Mouse (Mus musculus) hindbrain, embryonic 11.5 days (tissue): ENCODE results near the gene Dcun1d1. TPM values are rescaled to one million over a fixed set of nuclear protein-coding genes. Genes with fewer than 3 reads are reported as not detected.

Source experiments
- ATAC-seq: fragments of 200-750 bp; cut with Nextera tagmentation; 2 replicates; pipeline ENCODE4 v1.8.0; 2017; ENCODE audit warnings: mild to moderate bottlenecking, moderate TSS enrichment, moderate library complexity; ENCODE audit not compliant: low FRiP score
- DNase-seq: peaks from one replicate; pipeline ENCODE4 v3.0.0-alpha.2; 2015; ENCODE audit warnings: low spot score
- H3K27ac ChIP-seq: fragments of 300-500 bp; sonication (generic); 2 replicates; pipeline ENCODE4 v1.5.1; 2014; ENCODE audit warnings: mild to moderate bottlenecking, low read depth, low read length
- H3K27me3 ChIP-seq: fragments of 300-500 bp; sonication (generic); 2 replicates; pipeline ENCODE4 v1.6.1; 2014; ENCODE audit warnings: mild to moderate bottlenecking, low read length, moderate library complexity, mixed read lengths; ENCODE audit not compliant: control insufficient read depth, insufficient read depth
- H3K36me3 ChIP-seq: fragments of 300-500 bp; sonication (generic); 2 replicates; pipeline ENCODE4 v1.6.1; 2014; ENCODE audit warnings: mild to moderate bottlenecking, low read length, moderate library complexity, mixed read lengths; ENCODE audit not compliant: control insufficient read depth, insufficient read depth
- H3K4me1 ChIP-seq: fragments of 300-500 bp; sonication (generic); replicated peaks from 2 replicates; pipeline ENCODE4 v1.6.1; 2014; ENCODE audit warnings: low read length, mixed read lengths; ENCODE audit not compliant: control insufficient read depth, insufficient read depth
- H3K4me2 ChIP-seq: fragments of 300-500 bp; sonication (generic); replicated peaks from 2 replicates; pipeline ENCODE4 v1.6.1; 2014; ENCODE audit warnings: mild to moderate bottlenecking, low read depth, low read length
- H3K4me3 ChIP-seq: fragments of 300-500 bp; sonication (generic); 2 replicates; pipeline ENCODE4 v1.5.1; 2014; ENCODE audit warnings: low read depth, low read length
- H3K9ac ChIP-seq: fragments of 300-500 bp; sonication (generic); 2 replicates; pipeline ENCODE4 v1.6.1; 2014; ENCODE audit warnings: low read depth, low read length
- H3K9me3 ChIP-seq: fragments of 300-500 bp; sonication (generic); 2 replicates; pipeline ENCODE4 v1.6.1; 2016; ENCODE audit warnings: low read length; ENCODE audit not compliant: control insufficient read depth
- WGBS: fragments of 180-500 bp; shearing (Covaris S2); extraction: QIAGEN DNeasy Blood & Tissue Kit; methylation state at CpG from one replicate; pipeline ENCODE4 v1.1.7; 2014; 5-methylcytosine and 5-hydroxymethylcytosine counted together
- polyA plus RNA-seq: library from polyadenylated mRNA; unstranded; fragments of >200 nt; fragmentation: Nextera tagmentation; extraction: Ambion mirVana; gene quantifications from 2 replicates; pipeline ENCODE4 v1.2.1, GENCODE M21; 2014

Gene Dcun1d1
- polyA plus RNA-seq, 1 experiment from 2014 or later: 107 TPM

DNA sequence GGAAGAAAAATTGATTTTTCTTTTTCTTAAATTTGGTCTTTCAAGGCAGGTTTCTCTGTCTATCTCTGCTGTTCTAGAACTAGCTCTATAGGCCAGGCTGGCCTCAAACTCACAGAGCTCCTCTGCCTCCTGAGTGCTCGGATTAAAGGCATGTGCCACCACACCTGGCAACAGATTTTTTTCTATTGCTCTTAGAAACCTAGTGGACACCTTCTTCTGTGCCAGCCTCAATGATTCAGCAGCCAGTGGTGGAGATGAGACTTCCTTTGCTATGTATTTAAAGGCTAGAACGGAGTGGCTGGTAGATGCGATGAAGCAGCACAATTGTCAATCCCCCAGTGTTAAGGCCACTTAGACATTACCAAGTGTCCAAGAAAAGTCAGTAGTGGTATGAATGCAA is 13.2 kb downstream of the Dcun1d1 start:
- Histone ChIP-seq H3K9me3 (no peaks in the 10 kb centered on the region), H3K27ac (no peak overlapping the region), H3K4me2 (no peak overlapping the region), H3K27me3 (no peaks in the 10 kb centered on the region), H3K4me3 (no peak overlapping the region), H3K36me3 (no peaks in the 10 kb centered on the region), H3K4me1 (no peaks in the 10 kb centered on the region), H3K9ac (no peak overlapping the region)
- DNase-seq (no peak), ATAC-seq (no peak)
- WGBS: 83% methylated on average over 3 of the region's 3 CpGs

DNA sequence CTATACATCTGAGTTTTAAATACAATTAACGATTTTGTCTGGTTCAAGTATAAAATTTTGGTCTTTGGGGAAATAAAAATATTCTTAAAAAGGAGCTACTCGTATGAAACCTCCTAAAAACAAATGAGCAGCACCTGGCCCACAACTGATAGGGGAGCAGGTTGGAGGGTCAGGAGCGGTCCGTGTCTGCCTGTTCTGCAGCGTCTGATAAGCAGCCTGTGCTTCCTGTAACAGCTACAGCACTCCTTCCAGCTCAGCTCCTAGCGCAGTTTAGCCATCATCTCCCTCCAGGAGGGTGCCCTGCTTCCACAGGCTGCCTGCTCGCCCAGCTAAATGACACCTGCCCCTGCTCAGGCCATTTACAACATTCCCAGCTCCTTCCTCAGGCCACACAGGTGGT is 13.8 kb downstream of the Dcun1d1 start:
- H3K36me3 ChIP-seq: no peaks in the 10 kb centered on the region
- H3K9me3 ChIP-seq: no peaks in the 10 kb centered on the region
- no peak overlapping the region for H3K9ac ChIP-seq
- 69% methylated on average over 7 of the region's 7 CpGs for WGBS
- no peak overlapping the region for H3K4me2 ChIP-seq
- no peaks in the 10 kb centered on the region for H3K4me1 ChIP-seq
- H3K27me3 ChIP-seq: no peaks in the 10 kb centered on the region
- ATAC-seq (no peak), DNase-seq (no peak)
- no peak overlapping the region for H3K27ac ChIP-seq
- H3K4me3 ChIP-seq: no peak overlapping the region

DNA sequence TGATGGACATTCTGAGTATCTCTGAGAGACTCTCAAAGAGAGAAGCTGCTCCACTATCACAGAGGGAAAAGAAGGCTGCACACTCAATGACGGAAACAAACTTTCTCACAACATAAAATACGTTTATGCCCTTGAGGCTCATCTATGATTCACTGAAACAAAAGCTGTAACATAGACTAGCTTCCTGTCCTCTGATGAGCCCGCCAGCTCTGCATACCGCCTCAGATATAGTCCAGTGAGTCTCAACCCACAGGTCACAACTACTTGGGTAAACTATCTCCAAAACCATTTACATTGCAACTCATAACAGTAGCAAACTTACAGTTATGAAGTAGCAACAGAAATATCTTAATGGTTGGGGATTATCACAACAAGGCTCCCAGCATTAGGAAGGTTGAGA is 14.7 kb downstream of the Dcun1d1 start:
- H3K9ac ChIP-seq: no peak overlapping the region
- no peaks in the 10 kb centered on the region for H3K4me1 ChIP-seq
- no peaks in the 10 kb centered on the region for H3K27me3 ChIP-seq
- H3K9me3 ChIP-seq: no peaks in the 10 kb centered on the region
- no peak for ATAC-seq
- WGBS: 86% methylated on average over 4 of the region's 4 CpGs
- no peak overlapping the region for H3K4me2 ChIP-seq
- no peaks in the 10 kb centered on the region for H3K36me3 ChIP-seq
- no peak overlapping the region for H3K27ac ChIP-seq
- DNase-seq: no peak
- no peak overlapping the region for H3K4me3 ChIP-seq

DNA sequence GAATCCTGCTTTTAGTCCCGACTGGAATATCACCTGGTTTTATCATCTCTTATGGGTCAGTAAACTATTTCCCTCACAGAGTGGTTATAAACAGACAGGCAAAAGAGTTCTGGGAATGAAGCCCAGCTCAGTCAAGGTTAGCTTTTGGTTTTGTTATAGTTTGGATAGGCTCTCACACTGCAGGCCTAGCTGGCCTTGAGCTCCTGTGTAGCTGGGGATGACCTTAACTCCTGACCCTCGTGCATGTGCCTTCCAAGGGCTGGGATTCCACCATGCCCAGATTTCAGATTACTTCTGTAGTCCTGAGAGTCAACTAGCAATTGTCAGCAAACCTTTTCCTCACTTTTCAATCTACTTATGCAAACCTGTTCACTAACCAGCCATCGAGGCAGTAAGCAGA is 19.0 kb downstream of the Dcun1d1 start:
- 85% methylated on average over 3 of the region's 3 CpGs for WGBS
- Histone ChIP-seq H3K36me3 (0 out of 2 replicates have a peak, but pooled peaks cover 2% of the 10 kb centered on the region), H3K9ac (no peak overlapping the region)

DNA sequence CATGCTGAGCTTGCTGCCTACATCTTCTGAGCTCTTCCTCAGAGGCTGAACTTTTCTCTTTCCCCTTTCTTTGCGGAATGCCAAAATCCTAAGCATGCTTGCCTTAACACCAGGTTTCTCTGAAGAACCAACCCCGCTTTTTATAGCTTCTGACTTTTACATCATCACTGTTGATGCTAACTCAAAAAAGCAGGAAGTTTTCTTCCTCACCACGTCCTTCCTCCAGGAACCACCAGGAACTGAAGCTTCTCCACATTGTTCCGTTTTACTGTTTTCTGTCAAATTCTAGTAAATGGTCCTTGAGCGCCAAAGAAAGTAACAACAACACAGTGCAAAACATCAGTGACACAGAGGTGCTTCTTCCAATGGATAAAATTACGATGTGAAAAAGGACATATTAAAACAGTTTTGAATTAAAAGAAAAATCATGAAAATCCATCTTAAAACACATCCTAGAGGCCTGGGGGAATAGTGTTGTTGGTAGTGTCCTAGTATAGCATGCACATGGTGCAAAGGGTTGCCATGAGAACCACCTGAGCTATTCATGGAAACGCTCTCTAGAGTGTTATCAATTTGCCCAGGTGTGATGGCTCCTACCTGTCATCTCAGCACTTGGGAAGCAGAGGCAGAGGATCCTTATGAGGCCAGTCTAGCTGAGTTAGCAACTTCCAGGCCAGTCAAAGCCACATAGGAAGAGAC is 28.1 kb downstream of the Dcun1d1 start:
- Histone ChIP-seq H3K9me3 (no peaks in the 10 kb centered on the region), H3K36me3 (no peaks in the 10 kb centered on the region), H3K4me1 (no peaks in the 10 kb centered on the region), H3K4me3 (no peak overlapping the region), H3K27me3 (no peaks in the 10 kb centered on the region), H3K9ac (no peak overlapping the region), H3K27ac (no peak overlapping the region), H3K4me2 (no peak overlapping the region)
- no peak for DNase-seq
- 92% methylated on average over 7 of the region's 7 CpGs for whole genome bisulfite sequencing
- ATAC-seq: no peak

More for the DNA sequence above, 19.0 kb downstream of the Dcun1d1 start:
- DNase-seq (no peak), ATAC-seq (no peak)
- no peaks in the 10 kb centered on the region for H3K4me1 ChIP-seq
- H3K27ac ChIP-seq: no peak overlapping the region
- no peaks in the 10 kb centered on the region for H3K27me3 ChIP-seq
- H3K4me2 ChIP-seq: no peak overlapping the region
- no peak overlapping the region for H3K4me3 ChIP-seq
- no peaks in the 10 kb centered on the region for H3K9me3 ChIP-seq

DNA sequence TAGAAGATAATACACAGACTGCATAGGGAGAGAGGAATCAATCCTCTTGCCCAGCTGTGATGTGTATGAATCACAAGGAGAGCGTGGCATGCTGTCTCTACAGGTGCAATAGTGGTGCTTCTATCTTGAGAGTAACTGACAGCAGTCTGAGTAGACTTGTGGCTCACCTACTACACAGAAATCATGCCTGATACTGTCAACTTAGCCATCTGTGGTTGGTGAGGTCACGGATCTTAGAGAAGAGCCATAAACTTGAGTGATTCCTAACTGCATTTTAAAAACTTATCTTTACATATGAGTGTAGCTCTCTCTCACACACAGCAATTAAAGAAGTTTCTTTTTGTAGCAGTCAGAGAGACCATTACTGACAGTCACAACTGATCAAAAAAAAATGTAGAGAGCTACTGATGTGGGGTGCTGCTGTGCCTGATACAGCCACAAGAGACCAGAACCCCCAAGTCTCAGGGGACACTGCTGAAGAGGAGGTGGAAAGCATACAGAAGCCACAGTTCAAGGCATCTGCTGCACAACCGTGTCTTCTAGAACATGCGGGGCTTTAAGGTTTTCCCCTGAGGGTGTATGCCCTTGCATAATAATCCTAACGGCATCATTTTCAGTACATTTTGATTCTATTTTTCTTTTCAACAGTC is 36.6 kb downstream of the Dcun1d1 start:
- no peak overlapping the region for H3K27ac ChIP-seq
- H3K9ac ChIP-seq: no peak overlapping the region
- no peak overlapping the region for H3K4me3 ChIP-seq
- H3K4me1 ChIP-seq: no peaks in the 10 kb centered on the region
- H3K36me3 ChIP-seq: no peaks in the 10 kb centered on the region
- ATAC-seq: no peak
- no peaks in the 10 kb centered on the region for H3K9me3 ChIP-seq
- H3K4me2 ChIP-seq: no peak overlapping the region
- no peak for DNase-seq
- no peaks in the 10 kb centered on the region for H3K27me3 ChIP-seq
- WGBS: 91% methylated on average over 5 of the region's 5 CpGs

DNA sequence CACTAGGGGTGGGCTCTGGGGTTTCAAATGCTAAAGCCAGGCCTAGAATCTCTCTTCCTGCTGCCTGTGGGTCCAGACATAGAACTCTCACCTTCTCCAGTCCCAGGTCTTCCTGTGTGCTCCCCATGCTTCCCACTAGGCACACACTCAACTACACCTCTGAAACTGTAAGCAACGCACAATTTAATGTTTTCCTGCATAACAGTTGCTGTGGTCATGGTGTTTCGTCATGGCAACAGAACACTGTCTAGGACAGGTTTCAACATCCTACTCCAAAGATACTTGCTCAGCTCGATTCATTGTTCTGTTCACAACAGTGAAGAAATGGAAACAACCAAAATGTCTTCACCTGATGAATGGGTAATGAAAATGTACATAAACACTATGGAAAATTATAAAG is 38.1 kb downstream of the Dcun1d1 start:
- no peak for ATAC-seq
- WGBS: 95% methylated on average over 3 of the region's 3 CpGs
- Histone ChIP-seq H3K27ac (no peak overlapping the region), H3K9ac (no peak overlapping the region), H3K4me1 (no peaks in the 10 kb centered on the region), H3K9me3 (no peaks in the 10 kb centered on the region), H3K4me2 (no peak overlapping the region), H3K4me3 (no peak overlapping the region), H3K27me3 (no peaks in the 10 kb centered on the region), H3K36me3 (no peaks in the 10 kb centered on the region)
- no peak for DNase-seq

DNA sequence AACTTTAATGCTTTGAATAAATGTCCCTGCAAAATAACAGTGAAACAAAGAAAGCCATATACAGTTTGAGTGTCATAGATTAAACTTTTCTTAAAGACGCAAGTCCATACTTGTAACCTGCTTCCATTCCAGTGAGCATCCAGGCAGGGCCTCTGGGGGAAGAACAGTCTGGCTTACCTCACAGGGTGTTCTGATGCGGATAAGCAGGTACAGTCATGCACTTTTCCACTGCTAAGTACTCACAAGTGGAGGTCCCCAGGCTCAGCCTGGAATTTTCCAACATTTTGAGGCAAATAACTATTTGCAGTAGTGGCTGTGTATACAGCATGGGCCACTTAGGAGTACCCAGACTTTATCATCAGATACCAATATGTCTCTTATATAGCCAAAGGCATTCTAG is 39.3 kb downstream of the Dcun1d1 start:
- WGBS: 95% methylated on average over 2 of the region's 2 CpGs
- H3K27me3 ChIP-seq: no peaks in the 10 kb centered on the region
- H3K4me1 ChIP-seq: no peaks in the 10 kb centered on the region
- H3K9me3 ChIP-seq: no peaks in the 10 kb centered on the region
- no peaks in the 10 kb centered on the region for H3K36me3 ChIP-seq
- H3K9ac ChIP-seq: no peak overlapping the region
- H3K4me2 ChIP-seq: no peak overlapping the region
- H3K4me3 ChIP-seq: no peak overlapping the region
- H3K27ac ChIP-seq: no peak overlapping the region
- no peak for ATAC-seq
- no peak for DNase-seq

DNA sequence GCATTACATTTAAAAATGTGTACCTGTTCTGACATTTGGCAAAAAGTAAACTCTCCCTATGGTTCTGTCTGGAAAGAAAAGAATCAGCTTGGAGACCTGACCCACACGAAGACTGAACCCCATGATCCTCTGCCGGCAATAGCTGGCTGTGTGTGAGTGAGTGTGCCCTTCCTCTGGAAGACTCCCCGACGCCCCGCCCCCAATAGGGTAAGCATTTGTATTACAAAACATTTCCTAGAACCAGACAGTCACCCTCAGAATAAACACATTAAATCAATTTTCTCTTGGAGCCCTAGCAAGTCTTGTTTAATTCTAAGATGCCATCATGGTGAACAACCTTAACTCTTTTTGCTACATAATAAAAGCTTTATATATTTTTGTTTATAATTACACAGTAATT is 44.1 kb downstream of the Dcun1d1 start:
- no peak overlapping the region for H3K4me3 ChIP-seq
- H3K9me3 ChIP-seq: no peaks in the 10 kb centered on the region
- H3K9ac ChIP-seq: no peak overlapping the region
- DNase-seq (no peak), ATAC-seq (no peak)
- no peaks in the 10 kb centered on the region for H3K36me3 ChIP-seq
- H3K27me3 ChIP-seq: no peaks in the 10 kb centered on the region
- H3K4me2 ChIP-seq: no peak overlapping the region
- WGBS: 87% methylated on average over 5 of the region's 5 CpGs
- no peak overlapping the region for H3K27ac ChIP-seq
- no peaks in the 10 kb centered on the region for H3K4me1 ChIP-seq
